Mouse (Mus musculus) layer of hippocampus, postnatal 36 days (tissue): Measurements from ENCODE around the gene Zfp326. TPM values are rescaled to one million over a fixed set of nuclear protein-coding genes. Genes with fewer than 3 reads are reported as not detected.

Experiments
- DNase-seq, 2 experiments: peaks; one replicate each; pipeline ENCODE4 v3.0.0; 2022
- total RNA-seq, 2 experiments: library from RNA; stranded (reverse); gene quantifications; 2 replicates each; pipeline ENCODE4 v1.2.3; 2021

The Zfp326 gene
- total RNA-seq, 2 experiments from 2014 or later, result 38.8 to 41.3 TPM

- no peak for DNase-seq
These were observed 8.9 kb upstream of the Zfp326 start for GRCm38 (mm10) chr5:105867427-105867826.

GRCm38 (mm10) chr5:105867841-105868447 lies 8.4 kb upstream of the Zfp326 start:
- DNase-seq, result no peak

GRCm38 (mm10) chr5:105868593-105868992 lies 7.8 kb upstream of the Zfp326 start:
- peak; percentile 74 to 79 for DNase-seq

- DNase-seq, result no peak
These were observed 6.6 kb upstream of the Zfp326 start for GRCm38 (mm10) chr5:105869739-105870138.

DNA sequence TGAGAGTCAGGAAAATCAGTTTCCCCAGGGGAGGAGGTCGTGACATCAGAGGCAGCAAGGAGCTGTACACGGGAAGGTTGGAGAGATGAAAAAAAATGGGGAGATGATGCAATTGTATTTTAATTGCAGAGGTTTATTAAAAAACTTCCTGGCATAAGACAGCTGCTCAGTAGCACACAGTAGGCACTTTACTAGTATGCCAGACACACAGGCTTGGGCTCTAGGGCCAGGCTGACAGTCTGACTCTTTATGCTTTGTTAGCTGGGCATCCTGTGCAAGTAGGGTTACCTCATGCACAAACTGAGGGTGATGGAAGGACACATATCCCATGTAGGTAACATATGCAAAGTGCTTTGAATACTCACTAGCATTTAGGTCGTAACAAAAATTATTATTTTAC lies 5.2 kb upstream of the Zfp326 start:
- DNase-seq, result no peak

GRCm38 (mm10) chr5:105872176-105872575 lies 4.2 kb upstream of the Zfp326 start:
- no peak for DNase-seq

- DNase-seq, result no peak
These were observed 3.4 kb upstream of the Zfp326 start for GRCm38 (mm10) chr5:105872916-105873315.

DNA sequence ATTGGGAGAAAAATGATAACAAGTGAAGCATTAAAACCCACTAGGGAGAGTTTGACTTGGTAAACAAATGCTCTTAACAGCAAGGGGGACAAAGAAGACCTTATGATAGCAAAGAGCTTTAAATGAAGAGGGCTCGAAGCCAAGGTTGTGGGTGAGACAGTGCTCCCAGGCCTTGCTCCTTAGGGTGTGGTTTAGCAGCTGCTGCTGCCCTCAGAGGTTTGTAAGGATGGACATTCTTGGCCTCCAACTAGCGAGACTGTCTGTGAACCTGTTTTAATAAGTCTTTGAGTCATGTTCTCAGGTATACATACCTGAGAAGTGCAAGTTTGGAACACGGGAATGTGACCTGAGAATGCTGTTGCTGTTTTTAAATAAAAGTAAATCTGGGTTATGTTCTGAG lies 2.6 kb upstream of the Zfp326 start:
- DNase-seq, result no peak

DNA sequence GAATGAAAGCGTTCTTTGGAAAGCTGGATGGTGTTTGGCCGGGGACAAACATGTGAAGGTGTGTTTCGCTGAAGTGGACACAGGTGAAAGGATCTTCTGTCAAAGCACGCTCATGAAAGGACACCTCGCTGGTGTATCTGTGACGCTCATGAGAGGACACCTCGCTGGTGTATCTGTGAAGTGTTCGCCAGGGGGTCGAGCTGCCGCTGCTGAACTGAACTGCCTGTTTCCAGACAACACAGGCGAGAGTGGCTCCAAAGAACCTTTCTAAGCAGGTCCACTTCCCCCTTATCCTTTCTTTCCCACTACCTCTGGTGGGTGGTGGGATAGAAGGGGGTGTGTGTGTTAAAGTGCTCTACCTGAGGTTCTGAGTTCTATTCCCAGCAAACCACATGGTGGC lies 1.9 kb upstream of the Zfp326 start:
- DNase-seq, result no peak

GRCm38 (mm10) chr5:105876925-105877774 lies 785 bp downstream of the Zfp326 start:
- peak; percentile 21 to 24 for DNase-seq

DNA sequence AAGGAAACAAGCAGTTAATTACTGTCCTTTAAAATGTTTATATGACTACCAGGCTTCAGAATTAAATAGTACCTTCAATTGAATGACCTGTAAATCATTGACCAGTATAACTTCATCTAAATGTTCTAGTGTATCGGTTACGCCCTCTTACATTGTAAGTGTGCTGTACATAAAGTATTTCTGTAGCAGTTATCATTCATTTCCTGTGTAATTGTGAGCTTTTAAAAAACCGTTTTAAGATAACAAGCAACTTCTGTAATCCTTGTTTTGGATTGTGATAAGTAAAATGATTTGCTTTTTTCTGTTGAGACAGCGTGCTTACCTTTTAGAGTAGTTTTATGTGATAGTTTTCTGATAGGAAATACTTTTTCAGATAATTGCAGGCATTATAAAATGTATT lies 11.0 kb downstream of the Zfp326 start:
- no peak for DNase-seq

- DNase-seq, result no peak
These were observed 21.8 kb downstream of the Zfp326 start for GRCm38 (mm10) chr5:105898161-105898560.

DNA sequence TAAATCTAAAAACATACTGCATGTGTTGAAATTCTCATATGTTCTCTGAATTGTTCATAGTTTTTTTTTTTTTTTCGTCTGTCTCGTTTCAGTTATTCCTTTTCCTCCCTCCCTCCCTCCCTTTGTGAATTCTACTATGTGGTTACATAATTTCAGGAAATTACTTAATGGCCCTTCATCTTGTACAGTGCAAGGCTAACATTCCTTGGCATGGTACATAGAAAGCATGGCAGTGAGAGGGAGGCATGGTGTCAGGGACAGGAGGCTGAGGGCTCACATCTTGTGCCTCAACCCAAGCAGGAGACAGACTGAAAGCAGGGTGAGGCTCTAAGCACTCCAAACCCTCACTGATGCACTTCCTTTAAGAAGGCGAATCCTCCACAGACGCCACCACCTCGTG lies 32.8 kb downstream of the Zfp326 start:
- no peak for DNase-seq

- DNase-seq, result no peak
These were observed 33.3 kb downstream of the Zfp326 start for GRCm38 (mm10) chr5:105909671-105910070.

DNA sequence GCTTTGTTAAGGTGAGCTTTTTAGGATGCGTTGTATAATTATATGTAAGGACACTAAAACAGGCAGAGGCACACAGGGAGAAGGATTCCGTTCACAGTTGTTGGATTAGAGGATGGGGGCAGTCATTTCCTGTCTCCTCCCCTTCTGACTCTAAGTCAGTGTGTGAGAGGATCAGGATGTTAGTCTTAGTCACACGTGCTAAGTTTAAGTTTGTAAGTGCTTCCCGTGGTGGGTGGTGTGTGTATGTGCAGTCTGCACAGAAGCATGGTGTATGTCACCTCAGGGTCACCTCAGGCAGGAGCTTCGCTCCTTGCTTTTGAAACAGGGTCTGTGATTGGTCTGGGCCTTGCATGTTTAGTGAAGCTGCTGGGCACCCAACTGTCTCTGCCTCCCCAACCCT lies 35.1 kb downstream of the Zfp326 start:
- no peak for DNase-seq

- no peak for DNase-seq
These were observed 41.0 kb downstream of the Zfp326 start for GRCm38 (mm10) chr5:105917398-105917797.

DNA sequence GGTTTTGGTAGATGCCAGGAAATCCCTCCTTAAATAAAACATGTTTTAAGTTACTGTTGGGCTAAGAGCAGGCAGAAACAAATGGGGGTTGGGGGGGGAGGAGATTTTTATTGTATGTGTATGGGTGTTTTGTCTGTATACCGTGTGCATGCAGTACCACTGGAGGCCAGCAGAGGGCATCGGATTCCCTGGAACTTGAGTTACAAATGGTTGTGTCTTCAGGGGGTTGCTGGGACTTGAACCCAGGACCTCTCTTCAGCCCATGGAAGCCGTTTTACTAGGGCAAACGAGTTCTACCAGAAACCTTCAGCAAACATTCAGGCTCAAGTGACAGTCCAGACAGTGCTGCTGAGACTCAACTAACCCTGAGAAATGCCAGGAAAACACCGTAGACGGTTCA lies 41.9 kb downstream of the Zfp326 start:
- no peak for DNase-seq

GRCm38 (mm10) chr5:105922818-105923487 lies 46.6 kb downstream of the Zfp326 start:
- DNase-seq, result no peak

DNA sequence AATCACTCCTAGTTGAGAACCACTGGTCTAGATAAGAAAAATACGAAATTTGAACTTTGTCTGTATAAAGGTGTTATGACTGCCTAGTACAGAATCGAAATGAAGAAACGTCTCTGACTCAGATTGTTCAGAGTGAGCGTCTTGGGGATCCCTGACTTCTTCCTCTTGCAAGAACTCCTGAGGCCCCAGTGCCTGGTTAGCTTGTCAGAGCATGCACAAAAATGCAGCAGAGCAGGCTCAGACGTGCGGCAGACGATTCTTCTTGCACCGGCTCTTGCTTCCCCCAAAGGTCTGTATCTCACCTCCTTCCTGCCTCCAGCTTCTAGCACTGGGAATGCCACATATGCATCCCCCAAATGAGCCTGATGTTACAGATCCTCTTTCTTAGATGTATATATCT lies 48.0 kb downstream of the Zfp326 start:
- no peak for DNase-seq

GRCm38 (mm10) chr5:105925568-105926255 lies 49.3 kb downstream of the Zfp326 start:
- DNase-seq, result no peak

DNA sequence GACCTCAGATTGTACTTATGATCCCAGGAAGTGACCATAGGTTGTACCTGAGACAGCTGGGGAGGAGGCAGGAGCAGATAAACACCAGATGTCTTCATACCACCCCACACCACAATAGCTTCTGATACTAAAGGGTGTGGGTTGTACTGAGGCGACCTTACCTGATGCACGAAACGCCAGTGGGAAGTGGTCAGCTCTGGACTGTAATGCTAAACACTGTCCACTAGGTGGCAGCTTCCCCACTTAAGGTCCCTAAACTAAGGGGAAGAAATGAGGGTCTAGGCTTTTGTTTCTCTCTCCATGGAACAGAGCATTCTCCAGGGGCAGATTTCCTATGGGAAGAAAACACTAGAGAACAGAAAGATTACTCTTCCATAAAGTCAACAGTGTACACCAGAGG lies 53.9 kb downstream of the Zfp326 start:
- DNase-seq, result no peak

- DNase-seq, result no peak
These were observed 56.0 kb downstream of the Zfp326 start for GRCm38 (mm10) chr5:105932392-105932791.

- no peak for DNase-seq
These were observed 65.6 kb downstream of the Zfp326 start for GRCm38 (mm10) chr5:105941951-105942350.
